In genomic region chr17:71000255-71000654, GRCm38 (mm10) we compare ENCODE assay signal across 9 mouse cellular contexts. TPM values are rescaled to one million over a fixed set of nuclear protein-coding genes. Genes with fewer than 3 reads are reported as not detected.
DNase-seq lines count a peak whose midpoint lies in the region; ATAC-seq and TF ChIP-seq lines count a peak whose summit lies in the region.
"Had no signal": no experiment of that assay in that cellular context is flagged by ENCODE, and none has a peak within 500 bp of the region (broad histone marks: within the 10 kb centered on the region; RNA-seq: fewer than 3 reads in every experiment).

No protein-coding gene starts in this region.

- H3K27ac ChIP-seq in embryonic facial prominence, embryonic 12.5 days = 0 out of 2 replicates have a peak overlapping the region, but pooled peaks have one; percentile 5
- no peak overlapping the region for H3K27ac ChIP-seq in hindbrain, postnatal 0 days
- no peak overlapping the region for H3K27ac ChIP-seq in midbrain, postnatal 0 days (ENCODE audit: low read depth, low read length)

- no peaks in the 10 kb centered on the region for H3K9me3 ChIP-seq in embryonic facial prominence, embryonic 12.5 days
- H3K9me3 ChIP-seq in hindbrain, postnatal 0 days (ENCODE audit: low read length) = no peaks in the 10 kb centered on the region
- H3K9me3 ChIP-seq in midbrain, postnatal 0 days (ENCODE audit: low read length) = no peaks in the 10 kb centered on the region

- WGBS in lung, adult 2 months = 27% methylated on average over 2 of the region's 2 CpGs
- 51% methylated on average over 2 of the region's 2 CpGs for whole genome bisulfite sequencing in embryonic facial prominence, embryonic 12.5 days
- 65% methylated on average over 2 of the region's 2 CpGs for WGBS in hindbrain, postnatal 0 days
- 59% methylated on average over 2 of the region's 2 CpGs for WGBS in midbrain, postnatal 0 days

- H3K4me1 ChIP-seq in lung, adult 2 months (ENCODE audit: control insufficient read depth, insufficient read depth, low read length) = peaks cover 34% of the 10 kb centered on the region
- H3K4me1 ChIP-seq in embryonic facial prominence, embryonic 12.5 days = peaks cover 32% of the 10 kb centered on the region
- H3K4me1 ChIP-seq in hindbrain, postnatal 0 days (ENCODE audit: insufficient read depth, low read length) = no peaks in the 10 kb centered on the region
- H3K4me1 ChIP-seq in midbrain, postnatal 0 days (ENCODE audit: insufficient read depth, low read length) = 0 out of 2 replicates have a peak, but pooled peaks cover 4% of the 10 kb centered on the region

- no peak for TF ChIP-seq CTCF in lung, adult 2 months (IDR thresholded peaks at IDR 0.05; ENCODE audit: insufficient read depth, low read length)
- no peak for TF ChIP-seq CTCF in hindbrain, postnatal 0 days (IDR thresholded peaks at IDR 0.05; ENCODE audit: low read depth)
- no peak for TF ChIP-seq CTCF in midbrain, postnatal 0 days (IDR thresholded peaks at IDR 0.05)

- H3K36me3 ChIP-seq in embryonic facial prominence, embryonic 12.5 days = peaks cover 14% of the 10 kb centered on the region
- peaks cover 5% of the 10 kb centered on the region; the same call in 1 of the 2 replicates for H3K36me3 ChIP-seq in hindbrain, postnatal 0 days (ENCODE audit: insufficient read depth, low read length)
- H3K36me3 ChIP-seq in midbrain, postnatal 0 days (ENCODE audit: insufficient read depth, low read length) = no peaks in the 10 kb centered on the region

- H3K27me3 ChIP-seq in embryonic facial prominence, embryonic 12.5 days = no peaks in the 10 kb centered on the region
- H3K27me3 ChIP-seq in hindbrain, postnatal 0 days (ENCODE audit: insufficient read depth, low read length) = no peaks in the 10 kb centered on the region
- no peaks in the 10 kb centered on the region for H3K27me3 ChIP-seq in midbrain, postnatal 0 days (ENCODE audit: insufficient read depth, low read length)

- no peak for DNase-seq in lung, adult 2 months
- DNase-seq in lung, postnatal 4 days = no peak
- DNase-seq in hindbrain, postnatal 0 days (ENCODE audit: low spot score) = no peak
- no peak for DNase-seq in midbrain, postnatal 0 days (ENCODE audit: low spot score)
- DNase-seq in layer of hippocampus, postnatal 10 days (ENCODE audit: low spot score in 2 of 2) = no peak
- DNase-seq in adrenal gland, postnatal 25 days = no peak
- DNase-seq in ovary, postnatal 14 days (ENCODE audit: low spot score) = no peak
- DNase-seq: cerebellum, adult 8-10 months had no signal

- ATAC-seq in embryonic facial prominence, embryonic 12.5 days (ENCODE audit: insufficient number of reproducible peaks, insufficient read depth, low FRiP score, low TSS enrichment) = no peak
- ATAC-seq in hindbrain, postnatal 0 days = no peak
- no peak for ATAC-seq in midbrain, postnatal 0 days (ENCODE audit: low FRiP score)

- peak overlapping the region; percentile 15; the same call in 1 of the 2 replicates for H3K9ac ChIP-seq in embryonic facial prominence, embryonic 12.5 days
- no peak overlapping the region for H3K9ac ChIP-seq in hindbrain, postnatal 0 days (replicated peaks; ENCODE audit: low read length)
- no peak overlapping the region for H3K9ac ChIP-seq in midbrain, postnatal 0 days (replicated peaks; ENCODE audit: low read length, poor library complexity, severe bottlenecking)

- peak overlapping the region; percentile 59 for H3K4me2 ChIP-seq in embryonic facial prominence, embryonic 12.5 days (replicated peaks)
- H3K4me2 ChIP-seq in hindbrain, postnatal 0 days (ENCODE audit: low read depth, low read length) = peak overlapping the region; percentile 76
- H3K4me2 ChIP-seq in midbrain, postnatal 0 days (ENCODE audit: low read depth, low read length, poor library complexity, severe bottlenecking) = 0 out of 2 replicates have a peak overlapping the region, but pooled peaks have one; percentile 4

- no peak for TF ChIP-seq POLR2A in lung, adult 2 months (IDR thresholded peaks at IDR 0.05; ENCODE audit: borderline replicate concordance, extremely low read depth, low read depth, low read length)

- peak overlapping the region; percentile 32 for H3K4me3 ChIP-seq in lung, adult 2 months (replicated peaks; ENCODE audit: extremely low read depth, low read depth, low read length)
- peak overlapping the region; percentile 12 for H3K4me3 ChIP-seq in embryonic facial prominence, embryonic 12.5 days
- H3K4me3 ChIP-seq in hindbrain, postnatal 0 days (ENCODE audit: low read length) = no peak overlapping the region
- no peak overlapping the region for H3K4me3 ChIP-seq in midbrain, postnatal 0 days (ENCODE audit: low read depth, low read length)

RNA-seq across cellular contexts. Expression of gene Myom1, which starts 2.2 kb away (rescaled TPM):
- polyA plus RNA-seq in lung, adult 2 months (2012; rRNA removed) = 6.3 and 18.6 TPM in 2 replicates
- polyA plus RNA-seq in embryonic facial prominence, embryonic 12.5 days (2016; fragmentation: Nextera tagmentation; extraction: Ambion mirVana) = 7.2 and 7.5 TPM in 2 replicates
- total RNA-seq in hindbrain, postnatal 0 days (2014; rRNA removed) = 1.7 and 3.7 TPM in 2 replicates
- 0.82 and 0.90 TPM in 2 replicates for polyA plus RNA-seq in hindbrain, postnatal 0 days (2015; fragmentation: Nextera tagmentation; extraction: Ambion mirVana)
- total RNA-seq in midbrain, postnatal 0 days (2014; rRNA removed) = 0.60 and 0.90 TPM in 2 replicates
- polyA plus RNA-seq in midbrain, postnatal 0 days (2015; fragmentation: Nextera tagmentation; extraction: Ambion mirVana) = 0.66 and 1.2 TPM in 2 replicates
- total RNA-seq in layer of hippocampus, postnatal 10 days (2021) = 1 to 10 TPM; 5.0 to 6.0 TPM
- total RNA-seq in adrenal gland, postnatal 25 days (2021) = 2.9 and 4.6 TPM in 2 replicates

RNA-seq across cellular contexts. Expression of gene Myl12a, which starts 2.4 kb away (rescaled TPM):
- polyA plus RNA-seq in lung, adult 2 months (2012; rRNA removed) = 219 and 296 TPM in 2 replicates
- 566 and 574 TPM in 2 replicates for polyA plus RNA-seq in embryonic facial prominence, embryonic 12.5 days (2016; fragmentation: Nextera tagmentation; extraction: Ambion mirVana)
- 30.9 and 36.5 TPM in 2 replicates for total RNA-seq in hindbrain, postnatal 0 days (2014; rRNA removed)
- 101 and 107 TPM in 2 replicates for polyA plus RNA-seq in hindbrain, postnatal 0 days (2015; fragmentation: Nextera tagmentation; extraction: Ambion mirVana)
- 39.9 and 40.9 TPM in 2 replicates for total RNA-seq in midbrain, postnatal 0 days (2014; rRNA removed)
- 65.3 and 65.7 TPM in 2 replicates for polyA plus RNA-seq in midbrain, postnatal 0 days (2015; fragmentation: Nextera tagmentation; extraction: Ambion mirVana)
- 10 to 100 TPM; 53.4 to 54.1 TPM for total RNA-seq in layer of hippocampus, postnatal 10 days (2021)
- 231 and 295 TPM in 2 replicates for total RNA-seq in adrenal gland, postnatal 25 days (2021)

Comparison
In these comparisons a context has a peak if more than half of its experiments do, and no peak if none do; other contexts are left out.
1. H3K4me3 ChIP-seq: peak in lung, adult 2 months (single experiment) and embryonic facial prominence, embryonic 12.5 days (single experiment); none in hindbrain, postnatal 0 days (single experiment) and midbrain, postnatal 0 days (single experiment).
2. H3K4me2 ChIP-seq: peak in every context shown above with its lines; median percentile 76 in hindbrain, postnatal 0 days; 59 in embryonic facial prominence, embryonic 12.5 days; 4 in midbrain, postnatal 0 days.